Mouse (Mus musculus) cortical plate, adult 2 months (tissue): ENCODE measurements around the gene Msi2. TPM values are rescaled to one million over a fixed set of nuclear protein-coding genes. Genes with fewer than 3 reads are reported as not detected.

ENCODE experiments used
- H3K27ac ChIP-seq: fragments of 200-500 bp; 2 replicates; pipeline ENCODE4 v1.5.1; 2012; ENCODE audit warnings: low read length, control low read depth, inconsistent platforms; ENCODE audit not compliant: insufficient read depth
- H3K4me1 ChIP-seq: fragments of 200-500 bp; 2 replicates; pipeline ENCODE4 v1.6.1; 2011; ENCODE audit warnings: low read length; ENCODE audit not compliant: control insufficient read depth, insufficient read depth
- H3K4me3 ChIP-seq: fragments of 200-500 bp; 2 replicates; pipeline ENCODE4 v1.5.1; 2011; ENCODE audit warnings: mild to moderate bottlenecking, low read length, control low read depth; ENCODE audit not compliant: insufficient read depth
- CTCF ChIP-seq: fragments of 200-500 bp; IDR thresholded peaks from 2 replicates; pipeline ENCODE4 v1.5.1; 2011; ENCODE audit warnings: mild to moderate bottlenecking, control low read depth, low read length; ENCODE audit not compliant: insufficient read depth; ENCODE audit errors: extremely low read depth
- POLR2A ChIP-seq: fragments of 200-500 bp; IDR thresholded peaks from 2 replicates; pipeline ENCODE4 v1.6.1; 2011; ENCODE audit warnings: mild to moderate bottlenecking, low read length, control low read depth; ENCODE audit not compliant: insufficient read depth; ENCODE audit errors: extremely low read depth
- polyA plus RNA-seq: library from polyadenylated mRNA; depleted of rRNA; stranded (reverse); fragments of >200 nt; gene quantifications from 2 replicates; pipeline ENCODE4 v1.2.3, GENCODE M21; 2012

The Msi2 gene
- polyA plus RNA-seq, 1 experiment, result 57.5 TPM

GRCm38 (mm10) chr11:88665799-88666198 lies 52.5 kb downstream of the Msi2 start:
- TF ChIP-seq POLR2A (no peak), CTCF (no peak)
- Histone ChIP-seq H3K27ac (no peak overlapping the region), H3K4me3 (no peak overlapping the region), H3K4me1 (no peaks in the 10 kb centered on the region)

- Histone ChIP-seq H3K4me3 (no peak overlapping the region), H3K27ac (peak overlapping the region; percentile 57), H3K4me1 (0 out of 2 replicates have a peak, but pooled peaks cover 1% of the 10 kb centered on the region)
- TF ChIP-seq POLR2A, result no peak
- TF ChIP-seq CTCF, result no peak
Measured at GRCm38 (mm10) chr11:88661444-88662180, 56.7 kb downstream of the Msi2 start.

DNA sequence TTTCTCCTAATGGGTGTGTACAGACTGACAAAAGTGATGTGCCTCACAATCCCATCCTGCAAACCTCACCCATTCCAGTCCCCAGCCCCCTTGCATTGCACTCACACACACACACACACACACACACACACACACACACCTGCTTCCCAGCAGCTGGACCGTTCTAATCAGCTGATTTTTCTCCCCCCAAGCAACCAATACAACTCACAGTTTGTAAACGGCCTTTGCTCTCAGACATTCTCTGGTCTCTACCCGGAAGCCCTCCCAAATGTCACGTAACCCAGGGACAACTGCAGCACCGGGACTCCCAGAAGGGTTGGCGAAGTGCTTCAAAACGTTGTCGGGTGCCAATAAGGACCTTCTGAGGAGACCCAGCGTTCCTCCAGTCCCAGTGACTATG lies 57.9 kb downstream of the Msi2 start:
- TF ChIP-seq POLR2A (no peak), CTCF (no peak)
- 0 out of 2 replicates have a peak, but pooled peaks cover 1% of the 10 kb centered on the region for H3K4me1 ChIP-seq
- no peak overlapping the region for H3K4me3 ChIP-seq
- peak overlapping the region; percentile 92 for H3K27ac ChIP-seq

DNA sequence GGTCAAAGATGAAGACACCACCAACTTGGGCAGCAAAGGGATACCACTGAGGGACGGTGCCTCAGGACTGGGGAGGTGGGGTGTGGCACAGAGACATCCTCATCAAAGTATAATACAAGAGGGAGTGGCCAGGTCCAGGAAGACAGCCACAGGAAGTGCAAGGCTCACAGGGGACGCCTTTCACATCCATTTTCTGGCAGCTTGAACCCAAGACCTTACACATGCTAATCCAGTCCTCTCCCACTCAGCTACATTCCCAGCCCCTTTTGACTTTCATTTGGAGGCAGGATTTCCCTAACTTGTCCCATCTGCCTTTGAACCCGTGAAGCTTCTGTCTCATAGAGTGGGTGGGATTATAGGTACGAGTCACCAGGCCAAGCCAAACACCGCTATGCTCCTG lies 59.4 kb downstream of the Msi2 start:
- Histone ChIP-seq H3K27ac (no peak overlapping the region), H3K4me1 (0 out of 2 replicates have a peak, but pooled peaks cover 3% of the 10 kb centered on the region), H3K4me3 (no peak overlapping the region)
- TF ChIP-seq POLR2A, result no peak
- TF ChIP-seq CTCF, result no peak

- TF ChIP-seq CTCF, result no peak
- Histone ChIP-seq H3K27ac (no peak overlapping the region), H3K4me1 (0 out of 2 replicates have a peak, but pooled peaks cover 3% of the 10 kb centered on the region), H3K4me3 (no peak overlapping the region)
Measured at GRCm38 (mm10) chr11:88655786-88656185, 62.5 kb downstream of the Msi2 start.

GRCm38 (mm10) chr11:88655214-88655566 lies 63.1 kb downstream of the Msi2 start:
- no peak overlapping the region for H3K4me3 ChIP-seq
- no peak for TF ChIP-seq POLR2A
- no peak for TF ChIP-seq CTCF
- H3K27ac ChIP-seq, result peak overlapping the region; percentile 83; the same call in 1 of the 2 replicates

GRCm38 (mm10) chr11:88654391-88655213 lies 63.7 kb downstream of the Msi2 start:
- TF ChIP-seq CTCF (no peak), POLR2A (no peak)
- H3K4me1 ChIP-seq, result 0 out of 2 replicates have a peak, but pooled peaks cover 3% of the 10 kb centered on the region
- H3K27ac ChIP-seq, result peak overlapping the region; percentile 83
- H3K4me3 ChIP-seq, result no peak overlapping the region

More at GRCm38 (mm10) chr11:88655214-88655566, 63.1 kb downstream of the Msi2 start:
- H3K4me1 ChIP-seq, result 0 out of 2 replicates have a peak, but pooled peaks cover 3% of the 10 kb centered on the region

- 0 out of 2 replicates have a peak, but pooled peaks cover 4% of the 10 kb centered on the region for H3K4me1 ChIP-seq
- no peak overlapping the region for H3K4me3 ChIP-seq
- TF ChIP-seq CTCF, result no peak
- TF ChIP-seq POLR2A, result no peak
- H3K27ac ChIP-seq, result 0 out of 2 replicates have a peak overlapping the region, but pooled peaks have one; percentile 5
Measured at GRCm38 (mm10) chr11:88650275-88650674, 68.0 kb downstream of the Msi2 start.

- no peak overlapping the region for H3K27ac ChIP-seq
- no peak overlapping the region for H3K4me3 ChIP-seq
- TF ChIP-seq CTCF (no peak), POLR2A (no peak)
- 0 out of 2 replicates have a peak, but pooled peaks cover 3% of the 10 kb centered on the region for H3K4me1 ChIP-seq
Measured at GRCm38 (mm10) chr11:88649009-88649408, 69.3 kb downstream of the Msi2 start.

DNA sequence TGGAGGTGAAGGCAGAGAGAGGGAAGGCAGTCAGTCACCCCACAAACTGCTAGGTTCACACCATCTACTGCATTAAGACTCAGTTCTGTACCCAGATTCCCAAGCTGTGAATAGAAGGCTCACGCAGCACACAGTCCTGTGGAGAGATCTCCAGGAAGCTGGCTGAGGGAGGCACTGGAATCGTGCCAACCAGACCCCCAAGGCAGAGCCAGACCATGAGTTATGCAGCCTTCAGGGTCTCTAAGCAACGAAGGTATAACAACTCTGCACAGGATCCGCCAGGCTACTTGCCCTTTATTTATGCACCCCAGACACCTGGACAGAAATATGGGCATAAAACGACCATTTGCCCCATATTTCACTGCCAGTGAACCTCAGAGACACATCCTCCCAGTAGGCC lies 69.9 kb downstream of the Msi2 start:
- TF ChIP-seq POLR2A, result no peak
- no peak for TF ChIP-seq CTCF
- no peak overlapping the region for H3K27ac ChIP-seq
- 0 out of 2 replicates have a peak, but pooled peaks cover 3% of the 10 kb centered on the region for H3K4me1 ChIP-seq

More for the DNA sequence above, 69.9 kb downstream of the Msi2 start:
- H3K4me3 ChIP-seq, result no peak overlapping the region
